Mouse (Mus musculus): ENCODE results near the gene Myh14. TPM values are rescaled to one million over a fixed set of nuclear protein-coding genes. Genes with fewer than 3 reads are reported as not detected.

Myh14 gene
- polyA plus RNA-seq, 1 experiment from 2014 or later = 1.3 TPM

- 8% methylated on average over 6 of the region's 6 CpGs for WGBS
- H3K4me1 ChIP-seq (ENCODE audit: control insufficient read depth, insufficient read depth, low read length) = no peaks in the 10 kb centered on the region
- no peaks in the 10 kb centered on the region for H3K36me3 ChIP-seq (ENCODE audit: control insufficient read depth, insufficient read depth, low read length)
- H3K4me3 ChIP-seq (ENCODE audit: low read depth, low read length) = no peak overlapping the region
- H3K27ac ChIP-seq (ENCODE audit: low read depth, low read length) = no peak overlapping the region
- H3K9me3 ChIP-seq (ENCODE audit: control insufficient read depth, low read length) = 0 out of 2 replicates have a peak, but pooled peaks cover 3% of the 10 kb centered on the region
- H3K27me3 ChIP-seq (ENCODE audit: control insufficient read depth, insufficient read depth, low read length) = no peaks in the 10 kb centered on the region
- H3K9ac ChIP-seq (ENCODE audit: low read length) = no peak overlapping the region
- ATAC-seq (ENCODE audit: low FRiP score) (peak; percentile 70), DNase-seq (ENCODE audit: low spot score, missing footprints) (peak; percentile 84)
- H3K4me2 ChIP-seq = no peak overlapping the region
Measured at GRCm38 (mm10) chr7:44701921-44702320, 31.3 kb upstream of the Myh14 start.

DNA sequence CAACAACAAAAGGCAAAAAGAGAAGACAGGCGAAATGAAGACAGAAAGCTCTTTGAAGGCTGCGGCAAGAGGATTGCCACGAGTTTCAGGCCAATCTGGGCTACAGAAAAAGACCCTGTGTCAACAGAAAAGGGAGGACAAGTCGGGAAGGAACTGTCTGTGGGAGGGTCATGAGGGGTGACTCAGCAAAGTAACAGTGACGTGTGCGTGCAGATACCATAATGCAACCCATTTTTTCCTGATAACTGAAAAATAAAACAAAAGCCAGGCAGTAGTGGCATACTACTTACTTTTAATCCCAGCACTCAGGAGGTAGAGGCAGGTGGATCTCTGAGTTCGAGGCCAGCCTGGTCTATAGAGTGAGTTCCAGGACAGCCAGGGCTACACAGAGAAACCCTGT is 27.3 kb upstream of the Myh14 start:
- DNase-seq (ENCODE audit: low spot score, missing footprints) = no peak
- H3K4me1 ChIP-seq (ENCODE audit: control insufficient read depth, insufficient read depth, low read length) = no peaks in the 10 kb centered on the region
- no peak for ATAC-seq (ENCODE audit: low FRiP score)
- no peak overlapping the region for H3K4me2 ChIP-seq
- H3K27me3 ChIP-seq (ENCODE audit: control insufficient read depth, insufficient read depth, low read length) = no peaks in the 10 kb centered on the region
- no peak overlapping the region for H3K27ac ChIP-seq (ENCODE audit: low read depth, low read length)
- H3K9me3 ChIP-seq (ENCODE audit: control insufficient read depth, low read length) = no peaks in the 10 kb centered on the region
- no peaks in the 10 kb centered on the region for H3K36me3 ChIP-seq (ENCODE audit: control insufficient read depth, insufficient read depth, low read length)
- no peak overlapping the region for H3K9ac ChIP-seq (ENCODE audit: low read length)
- 66% methylated on average over 7 of the region's 7 CpGs for WGBS
- no peak overlapping the region for H3K4me3 ChIP-seq (ENCODE audit: low read depth, low read length)

GRCm38 (mm10) chr7:44697191-44697710 is 26.6 kb upstream of the Myh14 start:
- WGBS = 13% methylated on average over 20 of the region's 20 CpGs
- Histone ChIP-seq H3K27me3 (ENCODE audit: control insufficient read depth, insufficient read depth, low read length) (no peaks in the 10 kb centered on the region), H3K27ac (ENCODE audit: low read depth, low read length) (no peak overlapping the region), H3K4me2 (no peak overlapping the region), H3K4me3 (ENCODE audit: low read depth, low read length) (no peak overlapping the region), H3K9me3 (ENCODE audit: control insufficient read depth, low read length) (no peaks in the 10 kb centered on the region), H3K9ac (ENCODE audit: low read length) (0 out of 2 replicates have a peak overlapping the region, but pooled peaks have one; percentile 12), H3K36me3 (ENCODE audit: control insufficient read depth, insufficient read depth, low read length) (no peaks in the 10 kb centered on the region), H3K4me1 (ENCODE audit: control insufficient read depth, insufficient read depth, low read length) (no peaks in the 10 kb centered on the region)
- no peak for ATAC-seq (ENCODE audit: low FRiP score)
- DNase-seq (ENCODE audit: low spot score, missing footprints) = peak; percentile 85

GRCm38 (mm10) chr7:44695223-44695622 is 24.6 kb upstream of the Myh14 start:
- DNase-seq (ENCODE audit: low spot score, missing footprints) (no peak), ATAC-seq (ENCODE audit: low FRiP score) (no peak)
- H3K9me3 ChIP-seq (ENCODE audit: control insufficient read depth, low read length) = no peaks in the 10 kb centered on the region
- H3K36me3 ChIP-seq (ENCODE audit: control insufficient read depth, insufficient read depth, low read length) = no peaks in the 10 kb centered on the region
- no peak overlapping the region for H3K4me2 ChIP-seq
- no peaks in the 10 kb centered on the region for H3K4me1 ChIP-seq (ENCODE audit: control insufficient read depth, insufficient read depth, low read length)
- no peak overlapping the region for H3K9ac ChIP-seq (ENCODE audit: low read length)
- no peak overlapping the region for H3K27ac ChIP-seq (ENCODE audit: low read depth, low read length)
- no peaks in the 10 kb centered on the region for H3K27me3 ChIP-seq (ENCODE audit: control insufficient read depth, insufficient read depth, low read length)
- 91% methylated on average over 4 of the region's 4 CpGs for WGBS
- no peak overlapping the region for H3K4me3 ChIP-seq (ENCODE audit: low read depth, low read length)

- H3K36me3 ChIP-seq (ENCODE audit: control insufficient read depth, insufficient read depth, low read length) = no peaks in the 10 kb centered on the region
- no peaks in the 10 kb centered on the region for H3K4me1 ChIP-seq (ENCODE audit: control insufficient read depth, insufficient read depth, low read length)
- H3K27ac ChIP-seq (ENCODE audit: low read depth, low read length) = no peak overlapping the region
- H3K4me2 ChIP-seq = no peak overlapping the region
- no peak overlapping the region for H3K9ac ChIP-seq (ENCODE audit: low read length)
- H3K27me3 ChIP-seq (ENCODE audit: control insufficient read depth, insufficient read depth, low read length) = no peaks in the 10 kb centered on the region
- H3K4me3 ChIP-seq (ENCODE audit: low read depth, low read length) = no peak overlapping the region
- WGBS = 83% methylated on average over 10 of the region's 10 CpGs
- H3K9me3 ChIP-seq (ENCODE audit: control insufficient read depth, low read length) = no peaks in the 10 kb centered on the region; the same call in 1 of the 2 replicates
- ATAC-seq (ENCODE audit: low FRiP score) (no peak), DNase-seq (ENCODE audit: low spot score, missing footprints) (no peak)
Measured at GRCm38 (mm10) chr7:44693427-44694175, 23.0 kb upstream of the Myh14 start.

GRCm38 (mm10) chr7:44689331-44689730 is 18.7 kb upstream of the Myh14 start:
- Histone ChIP-seq H3K36me3 (ENCODE audit: control insufficient read depth, insufficient read depth, low read length) (no peaks in the 10 kb centered on the region), H3K27me3 (ENCODE audit: control insufficient read depth, insufficient read depth, low read length) (no peaks in the 10 kb centered on the region), H3K27ac (ENCODE audit: low read depth, low read length) (no peak overlapping the region), H3K4me1 (ENCODE audit: control insufficient read depth, insufficient read depth, low read length) (no peaks in the 10 kb centered on the region), H3K9ac (ENCODE audit: low read length) (no peak overlapping the region), H3K4me2 (no peak overlapping the region), H3K4me3 (ENCODE audit: low read depth, low read length) (no peak overlapping the region), H3K9me3 (ENCODE audit: control insufficient read depth, low read length) (no peaks in the 10 kb centered on the region; the same call in 1 of the 2 replicates)
- no peak for DNase-seq (ENCODE audit: low spot score, missing footprints)
- no peak for ATAC-seq (ENCODE audit: low FRiP score)
- WGBS = 91% methylated on average over 7 of the region's 7 CpGs

- Histone ChIP-seq H3K36me3 (ENCODE audit: control insufficient read depth, insufficient read depth, low read length) (no peaks in the 10 kb centered on the region), H3K27me3 (ENCODE audit: control insufficient read depth, insufficient read depth, low read length) (no peaks in the 10 kb centered on the region), H3K9ac (ENCODE audit: low read length) (no peak overlapping the region), H3K4me3 (ENCODE audit: low read depth, low read length) (no peak overlapping the region), H3K27ac (ENCODE audit: low read depth, low read length) (no peak overlapping the region), H3K9me3 (ENCODE audit: control insufficient read depth, low read length) (no peaks in the 10 kb centered on the region; the same call in 1 of the 2 replicates), H3K4me1 (ENCODE audit: control insufficient read depth, insufficient read depth, low read length) (no peaks in the 10 kb centered on the region), H3K4me2 (no peak overlapping the region)
- 70% methylated on average over 3 of the region's 3 CpGs for WGBS
- ATAC-seq (ENCODE audit: low FRiP score) (no peak), DNase-seq (ENCODE audit: low spot score, missing footprints) (no peak)
Measured at GRCm38 (mm10) chr7:44688890-44689289, 18.2 kb upstream of the Myh14 start.

- ATAC-seq (ENCODE audit: low FRiP score) (no peak), DNase-seq (ENCODE audit: low spot score, missing footprints) (no peak)
- H3K4me3 ChIP-seq (ENCODE audit: low read depth, low read length) = no peak overlapping the region
- 71% methylated on average over 16 of the region's 17 CpGs for WGBS
- H3K27ac ChIP-seq (ENCODE audit: low read depth, low read length) = no peak overlapping the region
- H3K4me2 ChIP-seq = no peak overlapping the region
- no peaks in the 10 kb centered on the region for H3K27me3 ChIP-seq (ENCODE audit: control insufficient read depth, insufficient read depth, low read length)
- H3K9me3 ChIP-seq (ENCODE audit: control insufficient read depth, low read length) = no peaks in the 10 kb centered on the region; the same call in 1 of the 2 replicates
- H3K36me3 ChIP-seq (ENCODE audit: control insufficient read depth, insufficient read depth, low read length) = no peaks in the 10 kb centered on the region
- no peak overlapping the region for H3K9ac ChIP-seq (ENCODE audit: low read length)
- no peaks in the 10 kb centered on the region for H3K4me1 ChIP-seq (ENCODE audit: control insufficient read depth, insufficient read depth, low read length)
Measured at GRCm38 (mm10) chr7:44685531-44686402, 15.1 kb upstream of the Myh14 start.

DNA sequence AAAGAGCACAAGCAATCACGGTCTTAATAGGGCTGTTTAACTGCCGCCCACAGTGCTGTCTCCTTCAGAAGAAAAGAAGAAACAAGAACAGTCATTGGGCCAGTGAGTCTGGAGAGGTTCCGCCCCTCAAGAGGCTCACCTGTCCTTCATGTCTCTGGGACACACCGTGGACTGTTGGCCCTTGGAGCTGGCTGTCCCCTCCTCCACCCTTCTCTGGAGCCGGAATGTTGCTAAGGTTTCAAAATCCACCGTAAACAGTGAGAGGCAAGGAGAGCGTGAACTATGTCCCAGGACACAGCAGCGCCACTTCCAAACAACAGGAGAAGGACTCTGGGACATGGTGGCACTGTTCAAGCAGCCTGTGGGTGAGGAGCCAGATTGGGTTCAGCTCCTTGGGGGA is 13.0 kb upstream of the Myh14 start:
- Histone ChIP-seq H3K4me1 (ENCODE audit: control insufficient read depth, insufficient read depth, low read length) (no peaks in the 10 kb centered on the region), H3K9ac (ENCODE audit: low read length) (no peak overlapping the region), H3K4me3 (ENCODE audit: low read depth, low read length) (no peak overlapping the region), H3K4me2 (no peak overlapping the region), H3K9me3 (ENCODE audit: control insufficient read depth, low read length) (no peaks in the 10 kb centered on the region; the same call in 1 of the 2 replicates), H3K27ac (ENCODE audit: low read depth, low read length) (no peak overlapping the region), H3K27me3 (ENCODE audit: control insufficient read depth, insufficient read depth, low read length) (no peaks in the 10 kb centered on the region), H3K36me3 (ENCODE audit: control insufficient read depth, insufficient read depth, low read length) (no peaks in the 10 kb centered on the region)
- WGBS = 83% methylated on average over 8 of the region's 8 CpGs
- ATAC-seq (ENCODE audit: low FRiP score) (no peak), DNase-seq (ENCODE audit: low spot score, missing footprints) (no peak)
